Mouse (Mus musculus) spleen, adult 2 months (tissue): ENCODE data around the gene Vmn1r189. TPM values are rescaled to one million over a fixed set of nuclear protein-coding genes. Genes with fewer than 3 reads are reported as not detected.
"Not testable (repeated sequence)": the region's sequence is repeated elsewhere in the genome, so short reads cannot be mapped to it uniquely, and the experiment has no call there.

Source experiments
- DNase-seq, 2 experiments: peaks; one replicate each; pipeline versions ENCODE4 v3.0.0 to v3.0.0-alpha.2; 2012 to 2021; ENCODE audit warnings: low spot score in 2 of 2, low read depth in 1 of 2
- H3K27ac ChIP-seq: fragments of 200-500 bp; 2 replicates; pipeline ENCODE4 v1.5.1; 2012; ENCODE audit warnings: low read length, inconsistent platforms; ENCODE audit not compliant: insufficient read depth
- H3K27me3 ChIP-seq: fragments of 200-500 bp; 2 replicates; pipeline ENCODE4 v1.6.1; 2012; ENCODE audit warnings: mild to moderate bottlenecking, moderate library complexity, low read length, inconsistent platforms; ENCODE audit not compliant: control insufficient read depth, insufficient read depth
- H3K36me3 ChIP-seq: fragments of 200-500 bp; 2 replicates; pipeline ENCODE4 v1.6.1; 2012; ENCODE audit warnings: mild to moderate bottlenecking, low read length, inconsistent platforms; ENCODE audit not compliant: control insufficient read depth, insufficient read depth
- H3K4me1 ChIP-seq: fragments of 200-500 bp; 2 replicates; pipeline ENCODE4 v1.6.1; 2011; ENCODE audit warnings: inconsistent platforms; ENCODE audit not compliant: control insufficient read depth, insufficient read depth, insufficient read length
- H3K4me3 ChIP-seq: fragments of 200-500 bp; 2 replicates; pipeline ENCODE4 v1.5.1; 2011; ENCODE audit warnings: mild to moderate bottlenecking, inconsistent platforms; ENCODE audit not compliant: insufficient read depth, insufficient read length; ENCODE audit errors: extremely low read depth
- CTCF ChIP-seq: fragments of 200-500 bp; IDR thresholded peaks from 2 replicates; pipeline ENCODE4 v1.5.1; 2011; ENCODE audit warnings: mild to moderate bottlenecking, inconsistent platforms; ENCODE audit not compliant: insufficient read depth, insufficient read length, insufficient replicate concordance; ENCODE audit errors: extremely low read depth
- POLR2A ChIP-seq: fragments of 200-500 bp; IDR thresholded peaks from 2 replicates; pipeline ENCODE4 v1.6.1; 2011; ENCODE audit warnings: low read depth, low read length, inconsistent platforms
- WGBS: fragments of 180-500 bp; shearing (Covaris S2); methylation state at CpG from one replicate; pipeline ENCODE4 v1.1.7; 2018; 5-methylcytosine and 5-hydroxymethylcytosine counted together
- polyA plus RNA-seq: library from polyadenylated mRNA; depleted of rRNA; stranded (reverse); fragments of >200 nt; gene quantifications from 2 replicates; pipeline ENCODE4 v1.2.3, GENCODE M21; 2012; rRNA removed

The Vmn1r189 gene
- not detected in 2 replicates for polyA plus RNA-seq

DNA sequence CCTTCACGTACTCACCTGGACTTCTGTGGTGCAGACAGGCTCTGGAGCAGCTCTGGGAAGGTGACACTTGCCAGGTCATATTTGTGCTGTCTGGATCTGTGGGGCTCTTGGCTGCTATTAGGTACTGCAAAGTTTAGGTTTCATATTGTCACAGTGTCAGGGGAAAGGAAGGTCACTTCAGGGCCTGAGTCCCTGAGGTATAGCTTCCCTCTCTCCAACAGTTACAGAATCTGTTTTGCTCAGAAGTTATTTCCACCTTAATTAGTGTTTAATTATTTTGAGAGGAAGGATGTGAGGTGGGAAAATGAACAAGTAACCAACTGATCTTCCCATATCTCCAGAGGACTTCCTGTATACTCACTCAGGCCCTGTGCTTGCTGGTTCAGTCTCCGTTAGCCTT is at the start of gene Vmn1r189:
Vmn1r189 (minus strand) TSS at position 101 of the 400 bp plus-strand sequence.
- not testable (repeated sequence) for H3K27me3 ChIP-seq, H3K4me1 ChIP-seq, H3K36me3 ChIP-seq, H3K4me3 ChIP-seq, H3K27ac ChIP-seq, DNase-seq
- 64% methylated on average over 2 of the region's 2 CpGs for WGBS

DNA sequence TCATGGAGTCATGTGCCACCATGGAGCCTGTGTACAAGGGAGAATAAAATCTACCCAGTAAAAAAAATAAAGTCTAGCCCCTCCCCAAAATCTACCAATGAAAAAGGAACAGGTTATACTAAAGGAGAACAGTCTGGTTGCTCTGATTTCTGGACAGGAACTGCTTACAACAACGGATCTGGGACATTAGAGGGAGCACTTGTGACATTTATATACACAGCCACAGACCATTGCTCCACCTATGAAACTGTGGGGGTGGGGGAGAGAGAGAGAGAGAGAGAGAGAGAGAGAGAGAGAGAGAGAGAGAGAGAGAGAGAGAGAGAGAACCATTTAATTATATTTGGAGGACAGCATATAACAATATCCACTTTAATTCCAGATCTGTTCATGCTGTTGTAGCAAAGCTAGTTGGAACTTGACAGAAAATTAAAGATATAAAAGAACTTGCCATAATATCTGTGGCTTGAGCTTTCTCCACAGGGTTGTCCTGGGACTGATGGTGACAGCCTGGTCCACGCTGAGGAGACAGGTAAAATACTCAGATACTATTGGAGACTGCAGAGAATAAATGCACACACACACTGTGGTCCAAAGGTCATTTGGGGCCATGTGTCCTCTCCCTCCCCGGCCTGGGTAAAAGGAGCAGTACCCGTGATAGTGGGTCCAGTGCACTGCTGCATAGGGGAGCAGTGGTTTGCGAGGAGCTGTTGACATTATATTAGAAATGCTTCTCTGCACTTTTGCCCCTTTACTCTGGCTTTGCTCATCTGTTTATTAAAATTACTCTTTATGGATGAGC is 31.1 kb upstream of the Vmn1r189 start:
- not testable (repeated sequence) for H3K36me3 ChIP-seq, H3K27me3 ChIP-seq, H3K4me3 ChIP-seq, DNase-seq, H3K27ac ChIP-seq, H3K4me1 ChIP-seq
- 57% methylated on average over 5 of the region's 5 CpGs for WGBS

GRCm38 (mm10) chr13:22084140-22084539 is 21.5 kb downstream of the Vmn1r189 start, which contains the start of gene Vmn1r188:
Gene Vmn1r188 (plus strand): TSS chr13:22084440.
- H3K27ac ChIP-seq, DNase-seq, H3K4me1 ChIP-seq, H3K4me3 ChIP-seq, H3K36me3 ChIP-seq, H3K27me3 ChIP-seq: not testable (repeated sequence)
- WGBS: 85% methylated on average over 1 of the region's 1 CpGs

DNA sequence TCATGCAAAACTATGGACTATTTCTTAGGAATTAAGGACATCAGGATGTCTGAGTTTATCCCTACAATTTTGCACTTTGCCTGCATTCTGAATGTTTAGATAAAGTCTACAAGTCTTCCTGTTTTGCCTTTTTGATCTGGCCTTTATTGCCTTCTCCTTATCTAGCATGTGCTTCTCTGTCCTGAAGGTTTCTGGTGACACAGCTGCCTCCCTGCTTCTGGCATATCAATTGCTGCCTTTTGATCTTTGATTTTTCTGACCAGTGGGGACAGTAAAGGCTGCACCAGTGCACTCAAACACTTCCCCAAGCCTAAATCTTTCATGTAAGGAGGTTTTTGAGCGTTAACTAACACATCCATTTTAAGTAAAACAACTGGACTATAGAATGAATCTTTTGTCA is 42.2 kb downstream of the Vmn1r189 start:
- Histone ChIP-seq H3K27me3 (no peaks in the 10 kb centered on the region), H3K4me3 (no peak overlapping the region), H3K27ac (no peak overlapping the region), H3K4me1 (no peaks in the 10 kb centered on the region), H3K36me3 (no peaks in the 10 kb centered on the region)
- WGBS: 52% methylated on average over 1 of the region's 1 CpGs
- TF ChIP-seq POLR2A (no peak), CTCF (no peak)
- DNase-seq: no peak

GRCm38 (mm10) chr13:22061422-22061821 is 44.2 kb downstream of the Vmn1r189 start:
- no peak for TF ChIP-seq POLR2A
- TF ChIP-seq CTCF: no peak
- H3K4me3 ChIP-seq: no peak overlapping the region
- no peaks in the 10 kb centered on the region for H3K4me1 ChIP-seq
- DNase-seq: no peak
- WGBS: 66% methylated on average over 1 of the region's 1 CpGs
- no peaks in the 10 kb centered on the region for H3K27me3 ChIP-seq
- no peak overlapping the region for H3K27ac ChIP-seq
- H3K36me3 ChIP-seq: no peaks in the 10 kb centered on the region

DNA sequence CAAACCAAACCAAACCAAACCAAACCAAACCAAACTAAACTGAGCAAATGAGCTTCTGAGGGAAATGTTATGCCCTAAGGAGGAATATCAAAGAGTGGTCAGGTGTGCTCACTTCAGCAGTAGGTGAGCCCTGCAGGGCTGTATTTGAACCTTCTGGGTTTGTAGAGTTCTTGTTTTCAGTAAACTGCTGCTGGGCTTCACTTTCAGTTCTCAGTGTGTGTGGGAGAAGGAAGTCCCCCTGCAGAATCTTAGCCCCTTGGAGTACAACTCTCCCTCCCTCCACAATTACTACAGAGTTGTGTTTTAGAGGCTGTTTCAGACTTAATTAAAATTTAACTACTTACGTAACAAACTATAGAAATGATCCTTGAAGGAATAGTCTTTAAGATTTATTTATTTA is 51.9 kb downstream of the Vmn1r189 start:
- Histone ChIP-seq H3K27ac (no peak overlapping the region), H3K4me3 (no peak overlapping the region), H3K36me3 (no peaks in the 10 kb centered on the region), H3K27me3 (no peaks in the 10 kb centered on the region), H3K4me1 (no peaks in the 10 kb centered on the region; the same call in none of the 2 replicates)
- no peak for TF ChIP-seq CTCF
- no peak for TF ChIP-seq POLR2A
- DNase-seq: no peak
- WGBS: 91% methylated on average over 1 of the region's 1 CpGs

GRCm38 (mm10) chr13:22051523-22051859 is 54.1 kb downstream of the Vmn1r189 start:
- Histone ChIP-seq H3K4me1 (no peaks in the 10 kb centered on the region; the same call in none of the 2 replicates), H3K27ac (no peak overlapping the region), H3K4me3 (no peak overlapping the region), H3K36me3 (no peaks in the 10 kb centered on the region), H3K27me3 (no peaks in the 10 kb centered on the region)
- DNase-seq: no peak
- TF ChIP-seq POLR2A (no peak), CTCF (no peak)
- 10% methylated on average over 5 of the region's 5 CpGs for WGBS
